Mouse (Mus musculus): ENCODE measurements at regions not wholly inside any gene's neighbourhood (a gene's known extent, or its start where the extent isn't known, plus 50 kb on each side); places are given as distances from the start of the nearest gene placed in this dataset.

- no peak for TF ChIP-seq TCF12 (IDR thresholded peaks at IDR 0.05; ENCODE audit: insufficient read depth, poor library complexity, severe bottlenecking)
- no peak for TF ChIP-seq POLR2A (IDR thresholded peaks at IDR 0.05; ENCODE audit: insufficient read length, low read depth)
- no peak for TF ChIP-seq MAX (IDR thresholded peaks at IDR 0.05; ENCODE audit: low read depth)
- no peak for TF ChIP-seq MYOG (IDR thresholded peaks at IDR 0.05; ENCODE audit: control insufficient read depth in 1 of 3, insufficient read depth in 1 of 3, insufficient read length in 2 of 3, low read depth in 2 of 3)
- TF ChIP-seq USF1 (IDR thresholded peaks at IDR 0.05; ENCODE audit: low read depth): no peak
- TF ChIP-seq E2F4 (IDR thresholded peaks at IDR 0.05; ENCODE audit: insufficient read depth): no peak
These were observed 1067.0 kb downstream of the Ttll7 start for GRCm38 (mm10) chr3:147919146-147919545.
